Mouse (Mus musculus) embryonic fibroblast, embryonic 13.5 days (primary cell): ENCODE data around the gene Tbcel.

Source experiments
- CTCF ChIP-seq: IDR thresholded peaks from 2 replicates; pipeline ENCODE4 v1.5.1; 2011; ENCODE audit warnings: mild to moderate bottlenecking, control low read depth, low read length, moderate library complexity, borderline replicate concordance; ENCODE audit not compliant: insufficient read depth
- POLR2A ChIP-seq: IDR thresholded peaks from 2 replicates; pipeline ENCODE4 v1.6.1; 2011; ENCODE audit warnings: low read depth, mild to moderate bottlenecking, control low read depth, low read length, moderate library complexity

DNA sequence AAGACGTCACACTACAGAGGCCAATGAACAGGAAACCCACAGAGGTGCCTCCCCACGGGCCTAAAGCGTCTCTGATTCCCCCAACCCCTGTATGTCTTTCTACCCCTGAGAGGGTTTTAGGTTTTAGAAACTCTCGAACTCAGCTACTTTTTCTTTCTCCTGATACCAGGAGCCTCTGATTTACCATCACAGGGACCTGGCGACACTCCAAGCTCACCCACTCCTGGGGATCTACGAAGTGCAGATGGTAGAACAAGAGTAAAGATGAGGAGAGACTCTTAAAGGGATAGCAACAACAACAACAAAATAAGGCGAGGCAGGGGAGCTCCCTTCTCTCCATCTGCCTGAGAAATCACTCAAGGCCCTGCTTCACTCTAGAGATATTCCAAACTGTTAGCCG lies 120.6 kb downstream of the Tbcel start:
- TF ChIP-seq POLR2A (no peak), CTCF (no peak)
